ENCODE assay signal across 9 mouse cellular contexts in the genomic region with DNA sequence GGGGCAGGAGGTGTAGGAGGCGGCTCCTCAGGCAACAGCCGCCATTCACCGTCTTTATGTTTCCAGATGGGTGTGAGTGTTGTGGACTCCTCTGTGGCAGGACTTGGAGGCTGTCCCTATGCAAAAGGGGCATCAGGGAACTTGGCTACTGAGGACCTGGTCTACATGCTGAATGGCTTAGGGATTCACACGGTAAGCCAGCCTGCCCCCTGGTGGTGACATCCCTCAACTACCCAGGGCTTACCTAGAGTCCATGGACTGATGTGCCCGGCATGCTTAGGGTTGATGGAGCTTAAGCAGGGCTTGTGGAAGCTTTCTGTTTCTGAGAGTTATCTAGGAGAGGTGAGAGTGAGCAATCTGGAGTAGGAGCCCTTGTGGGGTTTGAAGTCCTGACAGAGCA. TPM values are rescaled to one million over a fixed set of nuclear protein-coding genes. Genes with fewer than 3 reads are reported as not detected.
A peak's percentile ranks its signal among the peaks of the same experiment; 100 is the strongest.
DNase-seq lines count a peak whose midpoint lies in the region; ATAC-seq lines count a peak whose summit lies in the region.
"Had no signal": no experiment of that assay in that cellular context is flagged by ENCODE, and none has a peak within 500 bp of the region (broad histone marks: within the 10 kb centered on the region; RNA-seq: fewer than 3 reads in every experiment).

No protein-coding gene starts in this region.

- DNase-seq in cerebellum, adult 11 months: peak; percentile 74
- peak; percentile 93 for DNase-seq in CD4-positive, CD25-positive, alpha-beta regulatory T cell, adult 2 months (ENCODE audit: low read depth, low spot score)
- peak; percentile 77 for DNase-seq in c-Kit-negative CD71-positive TER-119-positive erythroid progenitor cells, embryonic 14.5 days (ENCODE audit: low read depth, low spot score)
- DNase-seq in frontal cortex, postnatal 14 days (ENCODE audit: low spot score in 2 of 2): peak; percentile 57 to 73
- peak; percentile 61 to 87 for DNase-seq in layer of hippocampus, adult 18-20 months (ENCODE audit: low spot score in 2 of 2)
- DNase-seq in lung, postnatal 36 days: peak; percentile 92
- DNase-seq in spleen, adult 18-20 months: peak; percentile 63 to 86

- ATAC-seq in cerebellum, adult (ENCODE audit: insufficient number of reproducible peaks, low FRiP score, low TSS enrichment): no peak
- ATAC-seq: Patski had no signal

RNA-seq across cellular contexts. Expression of gene Gale, which starts 2.8 kb away (rescaled TPM):
- total RNA-seq in layer of hippocampus, adult 18-20 months (2021): 10 to 100 TPM; 19.6 to 20.9 TPM

RNA-seq across cellular contexts. Expression of gene Lypla2, which starts 11.7 kb away (rescaled TPM):
- 100 to 1,000 TPM in 1 of 2 experiments, 10 to 100 TPM in 1; 99.7 to 102 TPM for total RNA-seq in layer of hippocampus, adult 18-20 months (2021)

RNA-seq across cellular contexts. Expression of gene Hmgcl, which starts 14.5 kb away (rescaled TPM):
- 10 to 100 TPM; 34.6 to 36.9 TPM for total RNA-seq in layer of hippocampus, adult 18-20 months (2021)

RNA-seq across cellular contexts. Expression of gene Pithd1, which starts 26.3 kb away (rescaled TPM):
- 10 to 100 TPM; 88.9 to 93.4 TPM for total RNA-seq in layer of hippocampus, adult 18-20 months (2021)

RNA-seq across cellular contexts. Expression of gene Fuca1, which starts 40.2 kb away (rescaled TPM):
- total RNA-seq in layer of hippocampus, adult 18-20 months (2021): 10 to 100 TPM; 44.2 to 47.1 TPM
